Mouse (Mus musculus) intestine, embryonic 15.5 days (tissue): ENCODE results near the gene Usp54. TPM values are rescaled to one million over a fixed set of nuclear protein-coding genes. Genes with fewer than 3 reads are reported as not detected.
A peak's percentile ranks its signal among the peaks of the same experiment; 100 is the strongest.
"Not testable (repeated sequence)": the region's sequence is repeated elsewhere in the genome, so short reads cannot be mapped to it uniquely, and the experiment has no call there.

Experiments
- ATAC-seq: fragments of 200-750 bp; cut with Nextera tagmentation; 2 replicates; pipeline ENCODE4 v1.8.0; 2017; ENCODE audit warnings: moderate TSS enrichment, moderate library complexity
- H3K27ac ChIP-seq: fragments of 300-500 bp; sonication (generic); 2 replicates; pipeline ENCODE4 v1.5.1; 2015; ENCODE audit warnings: mild to moderate bottlenecking, inconsistent platforms
- H3K27me3 ChIP-seq: fragments of 300-500 bp; sonication (generic); replicated peaks from 2 replicates; pipeline ENCODE4 v1.6.1; 2015; ENCODE audit warnings: inconsistent platforms
- H3K36me3 ChIP-seq: fragments of 300-500 bp; sonication (generic); 2 replicates; pipeline ENCODE4 v1.6.1; 2015; ENCODE audit warnings: inconsistent platforms
- H3K4me1 ChIP-seq: fragments of 300-500 bp; sonication (generic); replicated peaks from 2 replicates; pipeline ENCODE4 v1.6.1; 2015; ENCODE audit warnings: inconsistent platforms
- H3K4me2 ChIP-seq: fragments of 300-500 bp; sonication (generic); replicated peaks from 2 replicates; pipeline ENCODE4 v1.6.1; 2015; ENCODE audit warnings: mild to moderate bottlenecking, inconsistent platforms
- H3K4me3 ChIP-seq: fragments of 300-500 bp; sonication (generic); replicated peaks from 2 replicates; pipeline ENCODE4 v1.5.1; 2015; ENCODE audit warnings: inconsistent platforms
- H3K9ac ChIP-seq: fragments of 300-500 bp; sonication (generic); 2 replicates; pipeline ENCODE4 v1.6.1; 2015; ENCODE audit warnings: inconsistent platforms
- H3K9me3 ChIP-seq: fragments of 300-500 bp; sonication (generic); 2 replicates; pipeline ENCODE4 v1.6.1; 2016; ENCODE audit warnings: inconsistent platforms
- WGBS: fragments of 180-500 bp; shearing (Covaris S2); methylation state at CpG from one replicate; pipeline ENCODE4 v1.1.7; 2015; 5-methylcytosine and 5-hydroxymethylcytosine counted together
- polyA plus RNA-seq: library from polyadenylated mRNA; unstranded; fragments of >200 nt; fragmentation: Nextera tagmentation; extraction: Ambion mirVana; gene quantifications from 2 replicates; pipeline ENCODE4 v1.2.1, GENCODE M21; 2015

Gene Usp54
- polyA plus RNA-seq, 1 experiment from 2014 or later = 4.4 TPM

GRCm38 (mm10) chr14:20651000-20651399 lies 10.1 kb upstream of the Usp54 start:
- Histone ChIP-seq H3K4me3 (no peak overlapping the region), H3K9ac (no peak overlapping the region), H3K27me3 (0 out of 2 replicates have a peak, but pooled peaks cover 2% of the 10 kb centered on the region), H3K4me2 (no peak overlapping the region), H3K36me3 (no peaks in the 10 kb centered on the region), H3K27ac (no peak overlapping the region), H3K9me3 (no peaks in the 10 kb centered on the region), H3K4me1 (no peaks in the 10 kb centered on the region)
- 63% methylated on average over 2 of the region's 2 CpGs for WGBS
- ATAC-seq = no peak

DNA sequence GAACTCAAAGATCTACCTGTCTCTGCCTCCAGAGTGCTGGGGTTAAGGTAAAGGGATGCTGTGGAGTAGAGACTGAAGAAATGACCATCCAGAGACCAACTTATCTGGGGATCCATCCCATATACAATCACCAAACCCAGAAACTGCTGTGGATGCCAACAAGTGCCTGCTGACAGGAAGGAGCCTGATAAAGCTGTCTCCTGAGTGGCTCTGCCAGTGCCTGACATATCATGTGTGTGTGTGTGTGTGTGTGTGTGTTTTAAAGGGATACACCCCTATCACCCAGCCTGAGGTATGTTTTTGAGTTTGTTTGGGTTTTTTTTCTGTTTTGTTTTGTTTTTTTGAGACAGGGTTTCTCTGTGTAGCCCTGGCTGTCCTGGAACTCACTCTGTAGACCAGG lies 5.5 kb upstream of the Usp54 start:
- no peak overlapping the region for H3K4me2 ChIP-seq
- no peak overlapping the region for H3K27ac ChIP-seq
- no peaks in the 10 kb centered on the region for H3K27me3 ChIP-seq
- H3K4me1 ChIP-seq = no peaks in the 10 kb centered on the region
- ATAC-seq = no peak
- no peaks in the 10 kb centered on the region for H3K9me3 ChIP-seq
- H3K9ac ChIP-seq = no peak overlapping the region
- H3K4me3 ChIP-seq = no peak overlapping the region
- no peaks in the 10 kb centered on the region for H3K36me3 ChIP-seq

DNA sequence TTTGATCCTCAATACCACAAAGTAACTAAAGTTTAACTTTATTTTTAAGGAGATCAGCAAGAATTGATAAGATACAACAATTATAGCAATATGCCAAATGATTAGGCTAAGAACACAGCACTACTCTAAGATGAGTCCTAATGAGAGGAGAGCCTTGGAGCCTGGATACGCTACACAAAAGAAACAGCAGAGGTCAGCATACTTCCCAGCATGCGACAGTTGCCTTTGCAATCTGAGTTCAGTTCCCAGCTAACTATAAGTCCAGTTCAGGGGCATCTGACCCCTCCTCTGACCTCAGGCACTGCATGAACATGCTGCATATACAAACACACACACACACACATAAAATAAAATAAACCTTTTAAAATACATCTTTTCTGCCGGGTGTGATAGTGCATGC lies 4.7 kb upstream of the Usp54 start:
- no peak for ATAC-seq
- no peak overlapping the region for H3K4me2 ChIP-seq
- 41% methylated on average over 3 of the region's 3 CpGs for WGBS
- no peak overlapping the region for H3K4me3 ChIP-seq
- no peaks in the 10 kb centered on the region for H3K36me3 ChIP-seq
- no peak overlapping the region for H3K27ac ChIP-seq
- H3K9ac ChIP-seq = no peak overlapping the region
- H3K27me3 ChIP-seq = no peaks in the 10 kb centered on the region
- H3K9me3 ChIP-seq = no peaks in the 10 kb centered on the region
- no peaks in the 10 kb centered on the region for H3K4me1 ChIP-seq

DNA sequence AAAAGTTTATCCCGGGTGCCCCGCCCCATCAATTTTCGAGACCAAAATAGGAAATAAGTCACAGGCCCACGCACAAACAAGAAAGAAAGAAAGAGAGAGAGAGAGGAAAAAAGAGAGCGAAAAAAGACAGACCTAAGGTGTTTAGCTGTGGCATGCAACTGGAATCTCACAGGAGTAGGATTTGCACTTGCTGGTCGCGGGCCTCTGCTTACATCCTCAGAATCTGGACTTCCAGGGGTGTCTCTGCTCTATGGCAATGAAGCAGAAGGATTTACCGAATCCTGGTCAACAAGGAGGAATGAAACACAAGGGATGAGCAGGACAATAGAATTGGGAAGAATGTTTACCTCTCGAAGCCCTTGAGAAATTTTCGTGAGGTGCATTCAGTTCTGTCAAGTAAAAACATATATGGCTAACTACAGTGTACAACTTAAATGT lies 594 bp upstream of the Usp54 start:
- no peaks in the 10 kb centered on the region for H3K27me3 ChIP-seq
- no peak; the same call in 1 of the 2 replicates for ATAC-seq
- H3K9ac ChIP-seq = peak overlapping the region; percentile 85
- 15% methylated on average over 10 of the region's 10 CpGs for WGBS
- H3K27ac ChIP-seq = peak overlapping the region; percentile 95
- H3K36me3 ChIP-seq = no peaks in the 10 kb centered on the region
- H3K4me1 ChIP-seq = 0 out of 2 replicates have a peak, but pooled peaks cover 2% of the 10 kb centered on the region
- peak overlapping the region; percentile 71 for H3K4me2 ChIP-seq
- peak overlapping the region; percentile 78 for H3K4me3 ChIP-seq
- no peaks in the 10 kb centered on the region for H3K9me3 ChIP-seq

DNA sequence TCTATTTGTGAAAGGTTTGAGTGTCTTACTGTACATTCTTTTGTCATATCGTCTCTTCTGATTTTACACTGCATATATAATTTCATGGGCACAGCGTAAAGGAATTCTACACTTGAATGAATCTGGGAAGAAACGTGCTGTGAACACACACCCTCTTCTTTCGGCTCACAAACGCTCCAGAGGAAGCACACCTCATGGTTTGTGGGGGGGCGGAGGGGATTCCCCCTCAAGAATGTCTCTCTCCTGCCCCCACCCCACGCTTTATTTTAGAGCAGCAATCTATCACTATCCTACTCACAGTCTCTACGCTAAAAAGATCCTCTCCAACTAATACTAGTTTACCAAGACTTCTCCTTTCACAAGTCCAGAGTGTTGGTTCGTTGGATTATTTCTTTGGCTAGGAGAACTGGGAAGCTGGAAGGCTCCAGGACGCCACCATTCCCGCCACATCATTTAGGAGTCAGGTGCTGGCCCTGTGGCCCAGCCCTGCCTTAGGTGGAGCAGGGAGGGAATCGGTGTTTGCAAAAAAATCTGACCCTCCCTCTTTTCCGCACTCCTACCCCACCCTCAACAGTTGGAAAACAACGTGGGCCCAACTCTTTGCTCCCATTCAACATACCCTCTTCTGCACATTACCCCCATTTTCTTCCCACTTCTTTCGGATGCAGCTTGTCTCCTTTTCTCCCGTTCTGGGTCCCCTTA lies 794 bp downstream of the Usp54 start:
- Histone ChIP-seq H3K4me2 (peak overlapping the region; percentile 87), H3K9ac (peak overlapping the region; percentile 85), H3K36me3 (no peaks in the 10 kb centered on the region), H3K27ac (peak overlapping the region; percentile 95), H3K4me1 (0 out of 2 replicates have a peak, but pooled peaks cover 2% of the 10 kb centered on the region), H3K4me3 (peak overlapping the region; percentile 78), H3K9me3 (no peaks in the 10 kb centered on the region), H3K27me3 (no peaks in the 10 kb centered on the region)
- ATAC-seq = peak; percentile 66
- 3% methylated on average over 16 of the region's 16 CpGs for WGBS

DNA sequence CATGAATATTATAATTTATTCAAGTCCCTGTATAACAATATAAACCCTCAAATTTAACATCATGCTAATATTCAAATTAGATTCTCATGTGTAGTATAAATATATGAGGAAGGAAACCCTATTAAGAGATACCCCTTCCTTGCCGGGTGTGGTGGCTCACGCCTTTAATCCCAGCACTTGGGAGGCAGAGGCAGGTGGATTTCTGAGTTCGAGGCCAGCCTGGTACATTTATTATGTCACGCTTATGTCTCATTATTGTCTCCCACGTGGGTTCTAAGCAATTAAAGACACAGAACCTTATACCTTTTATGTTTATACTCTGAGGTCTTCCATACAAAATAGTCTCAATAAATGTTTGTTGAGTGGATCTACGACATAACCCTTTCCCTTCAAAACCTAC lies 2.2 kb downstream of the Usp54 start:
- H3K27me3 ChIP-seq = no peaks in the 10 kb centered on the region
- WGBS = 84% methylated on average over 6 of the region's 6 CpGs
- no peaks in the 10 kb centered on the region for H3K9me3 ChIP-seq
- no peaks in the 10 kb centered on the region for H3K36me3 ChIP-seq
- H3K9ac ChIP-seq = no peak overlapping the region
- no peak overlapping the region for H3K4me3 ChIP-seq
- ATAC-seq = no peak
- H3K4me1 ChIP-seq = 0 out of 2 replicates have a peak, but pooled peaks cover 2% of the 10 kb centered on the region
- H3K4me2 ChIP-seq = no peak overlapping the region
- no peak overlapping the region for H3K27ac ChIP-seq

- ATAC-seq = no peak
- WGBS = 74% methylated on average over 2 of the region's 2 CpGs
- Histone ChIP-seq H3K4me3 (no peak overlapping the region), H3K36me3 (no peaks in the 10 kb centered on the region), H3K9me3 (no peaks in the 10 kb centered on the region), H3K4me1 (0 out of 2 replicates have a peak, but pooled peaks cover 2% of the 10 kb centered on the region), H3K27ac (no peak overlapping the region), H3K27me3 (no peaks in the 10 kb centered on the region), H3K9ac (no peak overlapping the region), H3K4me2 (no peak overlapping the region)
These were observed 2.9 kb downstream of the Usp54 start for GRCm38 (mm10) chr14:20637818-20638574.

DNA sequence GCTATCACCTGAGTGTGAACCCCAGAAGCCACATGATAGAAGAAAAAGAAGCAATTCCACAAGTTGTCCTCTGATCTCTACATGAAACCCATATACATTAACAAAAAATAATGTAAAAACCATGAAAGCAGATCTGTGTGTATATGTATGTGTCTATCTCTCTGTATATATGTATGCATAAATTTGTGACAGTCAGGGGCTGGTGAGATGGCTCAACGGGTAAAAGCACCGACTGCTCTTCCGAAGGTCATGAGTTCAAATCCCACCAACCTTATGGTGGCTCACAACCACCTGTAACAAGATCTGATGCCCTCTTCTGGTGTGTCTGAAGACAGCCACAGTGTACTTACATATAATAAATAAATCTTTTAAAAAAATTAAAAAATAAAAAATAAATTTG lies 3.9 kb downstream of the Usp54 start:
- H3K9ac ChIP-seq, H3K4me2 ChIP-seq, H3K4me3 ChIP-seq, H3K27ac ChIP-seq, H3K4me1 ChIP-seq, ATAC-seq, H3K9me3 ChIP-seq, H3K36me3 ChIP-seq, H3K27me3 ChIP-seq: not testable (repeated sequence)
- 93% methylated on average over 3 of the region's 3 CpGs for WGBS

DNA sequence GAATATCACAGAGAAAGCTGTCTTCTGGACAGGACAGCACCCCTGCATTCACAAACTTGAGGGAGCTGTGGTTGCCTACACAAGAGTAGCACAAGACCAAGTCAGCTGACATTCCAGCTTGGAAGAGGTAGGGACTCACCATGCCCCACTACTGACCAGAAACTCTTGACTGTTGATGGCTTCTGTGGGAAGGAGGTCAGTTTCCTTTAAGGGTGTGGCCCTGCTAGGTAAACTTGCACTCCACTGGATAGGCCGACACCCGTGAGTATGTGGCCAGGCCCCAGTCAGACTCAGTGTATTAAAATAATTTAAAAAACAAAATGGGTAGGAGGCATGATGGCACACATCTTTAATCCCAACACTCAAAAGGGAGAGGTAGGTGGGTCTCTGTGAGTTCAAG lies 5.3 kb downstream of the Usp54 start:
- H3K27ac ChIP-seq = no peak overlapping the region
- no peak for ATAC-seq
- WGBS = 77% methylated on average over 2 of the region's 2 CpGs

GRCm38 (mm10) chr14:20631253-20631652 lies 9.6 kb downstream of the Usp54 start:
- 48% methylated on average over 4 of the region's 4 CpGs for WGBS
- no peaks in the 10 kb centered on the region for H3K9me3 ChIP-seq
- H3K9ac ChIP-seq = no peak overlapping the region
- ATAC-seq = no peak
- H3K27ac ChIP-seq = no peak overlapping the region
- no peaks in the 10 kb centered on the region for H3K4me1 ChIP-seq
- H3K27me3 ChIP-seq = no peaks in the 10 kb centered on the region
- no peaks in the 10 kb centered on the region for H3K36me3 ChIP-seq
- no peak overlapping the region for H3K4me2 ChIP-seq
- H3K4me3 ChIP-seq = no peak overlapping the region

More for the DNA sequence above, 5.3 kb downstream of the Usp54 start:
- Histone ChIP-seq H3K36me3 (no peaks in the 10 kb centered on the region), H3K27me3 (no peaks in the 10 kb centered on the region), H3K4me2 (no peak overlapping the region), H3K4me1 (0 out of 2 replicates have a peak, but pooled peaks cover 2% of the 10 kb centered on the region), H3K9me3 (no peaks in the 10 kb centered on the region), H3K4me3 (no peak overlapping the region), H3K9ac (no peak overlapping the region)

GRCm38 (mm10) chr14:20626971-20627370 lies 13.9 kb downstream of the Usp54 start:
- ATAC-seq = no peak
- Histone ChIP-seq H3K4me1 (no peaks in the 10 kb centered on the region), H3K9ac (no peak overlapping the region), H3K4me3 (no peak overlapping the region), H3K36me3 (no peaks in the 10 kb centered on the region), H3K9me3 (no peaks in the 10 kb centered on the region), H3K27me3 (no peaks in the 10 kb centered on the region), H3K27ac (no peak overlapping the region), H3K4me2 (no peak overlapping the region)
- 79% methylated on average over 3 of the region's 3 CpGs for WGBS

DNA sequence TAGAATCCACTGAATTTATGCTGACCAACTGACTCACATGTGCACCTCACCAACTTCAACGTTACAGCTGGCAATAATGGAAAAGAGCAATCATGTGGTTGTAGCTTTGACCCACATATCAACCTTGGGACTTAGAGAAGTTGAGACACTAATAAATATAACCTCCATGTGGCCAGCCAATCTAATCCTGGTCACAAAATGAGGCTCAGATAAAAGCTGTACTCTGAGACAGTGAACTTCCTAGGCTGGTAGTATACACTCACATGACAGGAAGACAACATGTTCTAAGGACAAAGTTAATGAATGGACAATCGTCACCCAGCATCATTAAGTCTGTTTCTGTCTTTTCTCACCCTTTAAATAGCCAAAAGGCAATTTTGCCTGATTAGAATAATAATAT lies 14.4 kb downstream of the Usp54 start:
- Histone ChIP-seq H3K27ac (no peak overlapping the region), H3K27me3 (no peaks in the 10 kb centered on the region), H3K4me2 (no peak overlapping the region), H3K9ac (no peak overlapping the region), H3K9me3 (no peaks in the 10 kb centered on the region), H3K4me3 (no peak overlapping the region), H3K4me1 (no peaks in the 10 kb centered on the region), H3K36me3 (no peaks in the 10 kb centered on the region)
- 62% methylated on average over 2 of the region's 2 CpGs for WGBS
- no peak for ATAC-seq
